Mouse (Mus musculus) kidney, postnatal 10 days (tissue): ENCODE measurements around the gene Por.
A peak's percentile ranks its signal among the peaks of the same experiment; 100 is the strongest.

ENCODE experiments used
- DNase-seq: peaks from one replicate; pipeline ENCODE4 v3.0.0; 2021; ENCODE audit warnings: mixed read lengths

The Por gene

GRCm38 (mm10) chr5:135657703-135658373, 12.0 kb upstream of the Por start:
- DNase-seq, result no peak

DNA sequence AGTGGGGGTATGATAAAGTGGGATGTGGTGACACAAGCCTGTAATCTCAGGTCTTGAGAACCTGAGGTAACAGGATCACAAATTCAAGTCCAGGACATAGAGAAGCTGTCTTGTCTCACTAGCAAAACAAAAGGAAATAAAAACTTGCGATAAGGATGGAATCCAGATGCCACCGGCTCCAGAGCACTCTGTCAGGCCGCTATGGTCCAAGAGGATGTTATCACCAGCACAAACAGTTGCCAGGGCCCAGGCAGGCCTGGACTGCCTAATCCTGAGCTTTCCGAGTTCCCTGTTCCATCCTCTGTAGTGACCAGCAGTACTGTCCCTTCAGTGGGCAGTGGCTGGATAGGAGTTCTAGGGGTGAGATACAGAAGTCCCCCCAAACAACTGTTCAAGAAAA, 9.9 kb upstream of the Por start:
- no peak for DNase-seq

DNA sequence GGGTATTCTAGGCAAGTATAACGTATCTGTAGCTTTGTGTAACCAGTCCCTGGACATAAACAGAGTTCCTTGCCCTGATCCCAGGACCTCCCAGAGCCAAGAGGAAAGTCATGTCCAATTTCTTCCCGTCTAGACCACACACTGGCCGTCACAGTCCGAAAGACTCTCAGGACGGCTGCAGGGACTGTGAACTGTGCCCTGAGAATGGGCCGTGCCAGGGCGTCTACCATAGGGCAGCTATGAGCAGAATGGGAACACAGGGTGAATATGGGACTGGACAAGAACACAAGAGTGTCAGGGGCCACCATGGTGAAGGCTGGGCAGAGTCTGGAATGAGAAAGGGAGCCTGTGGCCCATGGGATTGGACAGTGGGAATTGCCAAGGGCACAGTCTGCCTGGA, 9.3 kb upstream of the Por start:
- DNase-seq, result no peak

DNA sequence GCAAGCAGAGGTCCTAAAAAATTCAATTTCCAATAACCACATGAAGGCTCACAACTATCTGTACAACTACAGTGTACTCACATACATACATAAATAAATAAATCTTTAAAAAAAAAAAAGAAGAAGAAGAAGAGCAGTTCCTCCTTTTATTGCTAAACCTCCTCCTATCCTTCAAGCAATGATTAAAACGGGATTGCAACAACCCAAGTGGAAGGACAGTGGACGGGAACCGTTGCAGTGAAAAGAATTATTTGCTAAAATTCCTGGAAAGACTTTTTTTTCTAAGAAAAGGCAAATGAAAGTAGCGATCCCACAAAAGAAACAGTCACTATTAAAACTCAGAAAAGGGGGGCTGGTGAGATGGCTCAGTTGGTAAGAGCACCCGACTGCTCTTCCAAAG, 2.9 kb upstream of the Por start:
- DNase-seq, result no peak

GRCm38 (mm10) chr5:135668071-135668470, 1.8 kb upstream of the Por start:
- DNase-seq, result no peak

GRCm38 (mm10) chr5:135670881-135671280, 1.0 kb downstream of the Por start:
- no peak for DNase-seq

- peak; percentile 47 for DNase-seq
Measured at GRCm38 (mm10) chr5:135672509-135672908, 2.7 kb downstream of the Por start.

DNA sequence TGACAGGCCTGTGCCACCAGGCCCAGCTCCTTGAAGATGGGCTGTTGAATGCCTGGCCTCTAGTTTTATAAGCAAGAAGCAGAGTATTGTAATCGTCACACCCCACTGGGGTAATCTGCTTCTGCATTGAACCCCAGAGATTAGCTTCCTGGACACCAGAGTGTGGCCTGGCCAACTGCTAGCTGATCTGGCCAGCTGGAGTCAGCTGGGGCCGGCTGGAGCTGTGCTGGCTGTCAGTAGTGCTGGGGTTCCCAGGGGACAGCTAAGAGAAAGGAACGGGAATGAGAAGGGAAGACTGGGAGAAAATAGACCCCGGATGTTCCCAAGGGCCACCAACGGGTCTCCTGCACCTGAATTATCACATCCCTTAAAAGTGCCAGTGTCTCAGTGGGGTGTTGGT, 3.1 kb downstream of the Por start:
- peak; percentile 86 for DNase-seq

- DNase-seq, result peak; percentile 53
Measured at GRCm38 (mm10) chr5:135674349-135674775, 4.5 kb downstream of the Por start.

- peak; percentile 78 for DNase-seq
Measured at GRCm38 (mm10) chr5:135674821-135675220, 5.0 kb downstream of the Por start.

- DNase-seq, result no peak
Measured at GRCm38 (mm10) chr5:135676696-135677095, 6.9 kb downstream of the Por start.

DNA sequence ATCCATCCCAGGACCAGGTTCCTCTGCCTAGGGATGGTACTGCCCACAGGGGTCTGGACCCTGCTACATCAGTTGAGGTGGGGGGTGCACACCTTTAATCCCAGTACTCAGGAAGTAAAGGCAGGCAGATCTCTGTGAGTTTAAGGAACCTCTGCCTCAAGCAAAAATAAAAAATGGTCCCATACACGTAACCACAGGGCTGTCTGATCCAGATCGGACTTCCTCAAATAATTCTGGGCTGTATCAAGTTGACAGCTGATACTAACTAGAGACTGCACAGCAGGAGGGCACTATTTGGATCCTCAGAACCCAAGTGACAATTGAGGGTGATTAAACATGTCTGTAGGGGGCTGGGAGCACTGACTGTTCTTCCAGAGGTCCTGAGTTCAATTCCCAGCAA, 7.4 kb downstream of the Por start:
- DNase-seq, result no peak

DNA sequence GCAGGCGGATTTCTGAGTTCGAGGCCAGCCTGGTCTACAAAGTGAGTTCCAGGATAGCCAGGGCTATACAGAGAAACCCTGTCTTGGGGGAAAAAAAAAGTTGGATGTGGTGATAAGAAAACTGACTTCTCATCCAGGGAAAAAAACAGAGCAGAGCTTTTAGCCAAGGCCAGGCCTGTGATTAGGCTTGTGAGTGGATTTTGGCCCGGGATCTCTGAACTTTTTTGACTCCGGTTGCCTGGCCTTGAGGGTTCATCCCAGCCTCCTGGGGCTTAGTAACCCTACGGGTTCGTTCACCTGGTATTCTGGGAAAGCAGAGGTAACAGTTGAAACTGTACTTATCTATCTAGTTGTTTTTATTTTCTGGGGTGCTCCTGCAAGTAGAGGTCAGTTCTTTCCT, 8.6 kb downstream of the Por start:
- DNase-seq, result no peak

GRCm38 (mm10) chr5:135680967-135681545, 11.2 kb downstream of the Por start:
- no peak for DNase-seq

- DNase-seq, result no peak
Measured at GRCm38 (mm10) chr5:135682009-135682408, 12.2 kb downstream of the Por start.

DNA sequence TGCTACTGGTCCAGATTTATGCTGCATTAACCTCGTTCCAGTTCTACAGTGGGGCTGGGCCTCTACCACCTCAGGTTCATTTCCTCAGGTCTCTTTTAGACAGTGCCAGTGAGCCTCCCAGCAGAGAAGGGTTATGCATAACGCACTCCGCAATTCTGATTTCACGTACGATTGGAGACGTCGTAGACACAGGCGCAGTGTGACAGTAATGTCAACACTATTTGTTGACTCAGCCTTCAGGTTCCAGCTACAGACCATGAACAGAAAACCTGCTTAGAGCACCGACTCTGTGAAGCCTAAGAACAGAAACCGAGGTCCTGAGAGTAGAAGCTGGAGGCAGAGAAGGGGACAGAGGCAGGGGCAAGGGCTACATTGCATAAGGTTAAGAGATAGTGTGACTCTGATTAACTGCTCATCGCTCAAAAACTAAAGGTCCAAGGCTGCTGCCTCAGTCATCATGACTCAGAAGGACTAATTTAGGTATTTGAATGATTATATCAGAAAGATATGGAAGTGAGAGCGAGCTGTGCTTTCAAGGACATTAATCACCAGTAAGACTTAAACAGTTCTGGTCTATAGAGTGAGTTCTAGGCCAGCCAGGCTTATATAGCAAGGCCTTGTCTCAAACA, 13.2 kb downstream of the Por start:
- DNase-seq, result no peak

DNA sequence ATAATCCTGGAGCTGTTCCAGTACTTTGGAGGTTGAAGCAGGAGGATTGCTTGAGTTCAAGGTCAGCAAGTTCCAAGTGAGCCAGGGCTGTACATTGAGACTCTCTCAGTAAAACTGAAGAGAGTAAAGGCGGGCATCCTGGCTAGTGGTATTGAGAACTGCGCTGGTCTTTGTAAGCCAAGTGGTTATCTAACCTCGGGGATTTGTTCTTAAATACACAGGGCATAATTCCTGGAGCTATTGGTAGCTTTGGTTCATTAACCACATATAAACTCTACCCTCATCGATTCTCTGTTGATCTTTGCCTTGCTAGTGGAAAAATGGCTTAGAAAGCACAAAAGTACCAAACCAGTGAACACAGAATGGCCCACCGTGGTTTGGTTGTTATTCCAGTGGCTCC, 20.6 kb downstream of the Por start:
- DNase-seq, result no peak

- no peak for DNase-seq
Measured at GRCm38 (mm10) chr5:135691266-135691665, 21.4 kb downstream of the Por start.

DNA sequence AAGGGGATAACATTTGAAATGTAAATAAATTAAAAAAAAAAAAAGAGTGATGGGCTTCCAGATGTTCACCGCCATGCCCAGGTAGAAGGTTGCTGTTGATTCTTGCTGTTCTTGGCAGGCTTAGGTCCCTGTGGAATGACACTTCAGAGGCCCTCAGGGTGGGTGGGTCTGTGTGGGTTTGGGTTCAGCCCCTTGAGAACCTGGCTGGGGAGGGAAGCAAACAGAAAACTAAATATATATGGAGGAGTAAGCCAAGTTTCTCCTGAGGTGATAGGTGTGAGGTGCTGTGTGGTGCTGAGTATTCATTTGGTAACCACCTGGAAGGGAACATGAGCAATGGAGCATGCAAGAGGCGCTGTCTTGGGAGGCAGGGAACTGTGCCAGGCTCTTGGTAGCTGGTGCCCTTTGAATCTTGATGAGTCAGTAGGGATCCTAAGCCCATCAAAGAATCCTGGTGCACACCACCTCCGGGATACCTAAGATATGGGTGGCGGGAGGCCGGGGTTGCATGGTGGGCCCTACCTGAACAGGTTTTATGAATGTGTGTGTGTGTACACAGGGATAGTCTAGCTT, 23.5 kb downstream of the Por start:
- DNase-seq, result peak; percentile 77

DNA sequence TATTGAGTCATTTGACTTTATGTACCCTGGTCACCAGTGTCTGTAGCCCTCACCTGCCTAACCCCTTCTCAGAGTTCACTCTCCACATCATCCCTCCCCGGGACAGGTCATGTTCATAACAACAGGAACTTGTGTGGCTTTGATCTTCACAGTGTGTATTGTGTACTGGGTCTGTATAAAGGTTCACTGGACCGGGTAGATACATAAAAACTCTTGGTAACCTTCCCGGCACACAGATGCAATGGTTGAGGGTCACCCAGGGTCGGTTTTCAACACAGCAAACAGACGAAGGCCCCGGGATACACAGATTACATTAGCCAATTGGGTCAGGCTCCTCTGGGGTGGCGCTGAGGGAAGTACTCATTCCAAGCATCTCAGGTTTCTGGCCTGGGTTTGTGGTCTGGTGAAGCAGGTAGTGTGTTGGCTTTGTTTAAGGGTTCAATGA, 25.5 kb downstream of the Por start:
- DNase-seq, result no peak

GRCm38 (mm10) chr5:135697711-135698111, 27.9 kb downstream of the Por start:
- no peak for DNase-seq

DNA sequence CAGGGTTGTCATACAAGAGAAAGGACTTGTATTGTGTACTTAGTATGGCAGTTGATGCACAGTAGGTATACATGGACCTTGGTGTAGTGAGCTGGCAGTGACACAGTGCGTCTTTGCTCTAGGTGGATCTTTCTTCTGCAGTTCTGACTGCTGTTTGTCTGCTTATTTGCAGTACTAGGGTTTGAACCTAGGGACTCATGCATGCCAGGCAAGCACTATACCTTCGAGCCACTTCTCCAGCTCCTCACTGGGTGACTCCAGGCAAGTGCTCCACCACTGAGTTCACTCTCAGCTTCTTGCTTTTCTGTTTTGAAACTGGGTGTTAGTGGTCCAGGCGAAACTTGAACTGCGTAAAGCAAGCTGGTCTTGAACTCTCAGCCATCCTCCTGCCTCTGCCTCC, 31.8 kb downstream of the Por start:
- no peak for DNase-seq

GRCm38 (mm10) chr5:135702190-135702589, 32.4 kb downstream of the Por start:
- DNase-seq, result no peak

DNA sequence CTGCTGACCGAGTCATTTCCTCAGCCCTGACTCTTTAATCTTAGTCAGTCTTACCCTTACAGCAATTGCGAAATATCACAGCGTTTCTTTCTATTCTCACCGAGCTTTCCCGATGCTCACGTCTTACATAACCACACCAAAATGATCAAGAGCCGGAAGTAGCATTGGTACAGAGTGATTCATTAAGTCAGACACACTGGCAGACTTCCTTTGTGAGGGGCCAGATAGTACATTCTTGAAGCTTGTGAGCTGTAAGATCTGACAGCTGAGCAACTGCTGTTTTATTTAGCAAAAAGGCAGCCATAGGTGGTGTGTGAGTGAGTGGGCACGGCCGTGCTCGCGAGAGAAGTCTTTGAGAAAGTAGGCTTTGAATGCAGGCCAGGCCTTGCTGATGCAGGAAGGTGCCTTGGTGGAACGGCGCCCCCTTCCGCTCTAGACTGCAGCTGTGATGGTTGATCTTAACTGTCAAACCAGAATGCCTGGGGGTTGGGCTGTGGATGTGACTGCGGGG, 32.9 kb downstream of the Por start:
- DNase-seq, result peak; percentile 39
